Mouse (Mus musculus) CH12.LX (cell line): ENCODE data around the gene Aco2. TPM values are rescaled to one million over a fixed set of nuclear protein-coding genes. Genes with fewer than 3 reads are reported as not detected.

Experiments used
- DNase-seq: peaks from one replicate; pipeline ENCODE4 v3.0.0-alpha.2; 2013; ENCODE audit errors: extremely low read depth
- H3K27ac ChIP-seq: 2 replicates; pipeline ENCODE4 v1.5.1; 2012; ENCODE audit warnings: low read depth, mild to moderate bottlenecking, control low read depth, moderate library complexity; ENCODE audit not compliant: insufficient read depth
- H3K27me3 ChIP-seq: replicated peaks from 2 replicates; pipeline ENCODE3; 2012; ENCODE audit warnings: inconsistent platforms
- H3K36me3 ChIP-seq, 2 experiments: replicated peaks in 1 of 2; 2 replicates each; pipeline versions ENCODE3 to v1.6.1; 2012; ENCODE audit warnings: inconsistent platforms in 1 of 2, low read length in 1 of 2, mild to moderate bottlenecking in 1 of 2, mixed read lengths in 1 of 2, moderate library complexity in 1 of 2; ENCODE audit not compliant: control insufficient read depth in 1 of 2, insufficient read depth in 1 of 2
- H3K4me1 ChIP-seq, 2 experiments: 2 replicates each; pipeline ENCODE4 v1.6.1; 2012; ENCODE audit warnings: inconsistent platforms in 1 of 2, moderate library complexity in 1 of 2; ENCODE audit not compliant: insufficient read depth in 2 of 2, control insufficient read depth in 1 of 2
- H3K4me2 ChIP-seq: 2 replicates; pipeline ENCODE4 v1.6.1; 2012; ENCODE audit warnings: low read depth, mild to moderate bottlenecking, control low read depth; ENCODE audit not compliant: poor library complexity, insufficient read depth, severe bottlenecking
- H3K4me3 ChIP-seq, 3 experiments: fragments of 150-350 bp in 1 of 3; sonication (generic) in 1 of 3; replicated peaks in 1 of 3; 2 replicates each; pipeline versions ENCODE3 to v1.5.1; 2011 to 2012; ENCODE audit warnings: low read depth in 2 of 3, low read length in 2 of 3, mild to moderate bottlenecking in 2 of 3, moderate library complexity in 2 of 3, control low read depth in 1 of 3, improper control_type of control experiment in 1 of 3, inconsistent platforms in 1 of 3, mixed read lengths in 1 of 3; ENCODE audit not compliant: poor library complexity in 1 of 3
- H3K79me2 ChIP-seq: replicated peaks from 2 replicates; pipeline ENCODE4 v1.6.1; 2012; ENCODE audit warnings: mild to moderate bottlenecking, moderate library complexity; ENCODE audit not compliant: control insufficient read depth, poor library complexity, insufficient read depth, severe bottlenecking; ENCODE audit errors: extremely low read depth
- H3K9ac ChIP-seq: 2 replicates; pipeline ENCODE4 v1.6.1; 2012; ENCODE audit warnings: low read depth, mild to moderate bottlenecking, control low read depth, moderate library complexity; ENCODE audit not compliant: insufficient read depth
- H3K9me3 ChIP-seq: replicated peaks from 2 replicates; pipeline ENCODE3; 2012; ENCODE audit warnings: low read length, inconsistent platforms, mixed read lengths
- BHLHE40 ChIP-seq: IDR thresholded peaks from 2 replicates; pipeline ENCODE4 v1.6.1; 2011; ENCODE audit warnings: mild to moderate bottlenecking, low read depth, low read length, improper control_type of control experiment
- CHD2 ChIP-seq: IDR thresholded peaks from 2 replicates; pipeline ENCODE4 v1.6.1; 2011; ENCODE audit warnings: low read length, improper control_type of control experiment
- E2F4 ChIP-seq: IDR thresholded peaks from 2 replicates; pipeline ENCODE4 v1.6.1; 2011; ENCODE audit warnings: low read depth, low read length, improper control_type of control experiment; ENCODE audit not compliant: insufficient replicate concordance
- ELF1 ChIP-seq: IDR thresholded peaks from 2 replicates; pipeline ENCODE4 v1.6.1; 2014; ENCODE audit warnings: low read depth, mild to moderate bottlenecking, inconsistent platforms, low read length, improper control_type of control experiment
- EP300 ChIP-seq: IDR thresholded peaks from 2 replicates; pipeline ENCODE4 v1.6.1; 2011; ENCODE audit warnings: low read length, improper control_type of control experiment
- GABPA ChIP-seq: IDR thresholded peaks from 2 replicates; pipeline ENCODE4 v1.6.1; 2012; ENCODE audit warnings: low read depth, low read length, improper control_type of control experiment, inconsistent platforms; ENCODE audit not compliant: insufficient replicate concordance
- HCFC1 ChIP-seq: IDR thresholded peaks from 2 replicates; pipeline ENCODE4 v1.6.1; 2012; ENCODE audit warnings: low read depth, mild to moderate bottlenecking, inconsistent platforms, low read length, improper control_type of control experiment
- JUND ChIP-seq: conservative IDR thresholded peaks from 2 replicates; pipeline ENCODE4 v1.6.1; 2011; ENCODE audit warnings: low read depth, low read length, improper control_type of control experiment
- KAT2A ChIP-seq: IDR thresholded peaks from 2 replicates; pipeline ENCODE4 v1.6.1; 2012; ENCODE audit warnings: low read length, improper control_type of control experiment, inconsistent platforms; ENCODE audit not compliant: insufficient replicate concordance
- MAFK ChIP-seq: IDR thresholded peaks from 2 replicates; pipeline ENCODE4 v1.6.1; 2011; ENCODE audit warnings: low read length, improper control_type of control experiment; ENCODE audit not compliant: insufficient replicate concordance
- MAX ChIP-seq: IDR thresholded peaks from 2 replicates; pipeline ENCODE4 v1.6.1; 2011; ENCODE audit warnings: low read length, improper control_type of control experiment
- MAZ ChIP-seq: IDR thresholded peaks from 2 replicates; pipeline ENCODE4 v1.6.1; 2012; ENCODE audit warnings: low read depth, mild to moderate bottlenecking, inconsistent platforms, low read length, improper control_type of control experiment, moderate library complexity
- MEF2A ChIP-seq: IDR thresholded peaks from 2 replicates; pipeline ENCODE4 v1.6.1; 2014; ENCODE audit warnings: low read depth, mild to moderate bottlenecking, inconsistent platforms, low read length, improper control_type of control experiment, borderline replicate concordance
- MXI1 ChIP-seq: IDR thresholded peaks from 2 replicates; pipeline ENCODE4 v1.6.1; 2011; ENCODE audit warnings: mild to moderate bottlenecking, low read depth, low read length, improper control_type of control experiment
- MYC ChIP-seq: IDR thresholded peaks from 2 replicates; pipeline ENCODE4 v1.6.1; 2011; ENCODE audit warnings: low read depth, mild to moderate bottlenecking, improper control_type of control experiment, low read length
- NELFE ChIP-seq: IDR thresholded peaks from 2 replicates; pipeline ENCODE4 v1.6.1; 2011; ENCODE audit warnings: low read depth, low read length, improper control_type of control experiment
- RAD21 ChIP-seq: IDR thresholded peaks from 2 replicates; pipeline ENCODE4 v1.6.1; 2011; ENCODE audit warnings: low read depth, mild to moderate bottlenecking, low read length, improper control_type of control experiment, moderate library complexity
- RCOR1 ChIP-seq: conservative IDR thresholded peaks from 2 replicates; pipeline ENCODE4 v1.6.1; 2012; ENCODE audit warnings: low read depth, mild to moderate bottlenecking, inconsistent platforms, low read length, improper control_type of control experiment
- SIN3A ChIP-seq: IDR thresholded peaks from 2 replicates; pipeline ENCODE4 v1.6.1; 2012; ENCODE audit warnings: low read length, improper control_type of control experiment, inconsistent platforms
- USF1 ChIP-seq: IDR thresholded peaks from 2 replicates; pipeline ENCODE4 v1.6.1; 2014; ENCODE audit warnings: low read depth, mild to moderate bottlenecking, inconsistent platforms, low read length, improper control_type of control experiment
- USF2 ChIP-seq: conservative IDR thresholded peaks from 2 replicates; pipeline ENCODE4 v1.6.1; 2011; ENCODE audit warnings: low read depth, low read length, improper control_type of control experiment
- ZC3H11A ChIP-seq: IDR thresholded peaks from 2 replicates; pipeline ENCODE4 v1.6.1; 2012; ENCODE audit warnings: low read depth, mild to moderate bottlenecking, inconsistent platforms, low read length, improper control_type of control experiment
- ZNF384 ChIP-seq: IDR thresholded peaks from 2 replicates; pipeline ENCODE4 v1.6.1; 2012; ENCODE audit warnings: low read depth, low read length, improper control_type of control experiment, inconsistent platforms
- dilution Hi-C: fragments of 300-500 bp; cut with MboI; formaldehyde crosslinking; loops from 2 replicates; pipeline ENCODE4 v1.14.3; 2020; ENCODE audit warnings: low sequenced_read_pairs; ENCODE audit not compliant: extremely low pct_unique_long_range_greater_than_20kb, extremely low pct_ligation_motif_present
- in situ Hi-C: fragments of 300-500 bp; cut with MboI; formaldehyde crosslinking; loops from 3 replicates; pipeline ENCODE4 v1.14.3; 2019; ENCODE audit warnings: low sequenced_read_pairs, low pct_ligation_motif_present, low pct_unique_long_range_greater_than_20kb, mixed read lengths
- polyA plus RNA-seq: library from polyadenylated mRNA; unstranded; fragments of >175 nt; gene quantifications from 2 replicates; pipeline ENCODE4 v1.2.1, GENCODE M21; 2012; ENCODE audit warnings: low read depth; ENCODE audit not compliant: insufficient read length
- total RNA-seq, 2 experiments: library from RNA; depleted of rRNA; stranded (reverse); fragments of 300-350 nt in 1 of 2; fragments of >200 nt in 1 of 2; gene quantifications; 2 replicates each; pipeline ENCODE4 v1.2.3; 2012 to 2014

Gene Aco2
- total and polyA plus RNA-seq, 3 experiments, result 150 to 205 (median 190) TPM

DNA sequence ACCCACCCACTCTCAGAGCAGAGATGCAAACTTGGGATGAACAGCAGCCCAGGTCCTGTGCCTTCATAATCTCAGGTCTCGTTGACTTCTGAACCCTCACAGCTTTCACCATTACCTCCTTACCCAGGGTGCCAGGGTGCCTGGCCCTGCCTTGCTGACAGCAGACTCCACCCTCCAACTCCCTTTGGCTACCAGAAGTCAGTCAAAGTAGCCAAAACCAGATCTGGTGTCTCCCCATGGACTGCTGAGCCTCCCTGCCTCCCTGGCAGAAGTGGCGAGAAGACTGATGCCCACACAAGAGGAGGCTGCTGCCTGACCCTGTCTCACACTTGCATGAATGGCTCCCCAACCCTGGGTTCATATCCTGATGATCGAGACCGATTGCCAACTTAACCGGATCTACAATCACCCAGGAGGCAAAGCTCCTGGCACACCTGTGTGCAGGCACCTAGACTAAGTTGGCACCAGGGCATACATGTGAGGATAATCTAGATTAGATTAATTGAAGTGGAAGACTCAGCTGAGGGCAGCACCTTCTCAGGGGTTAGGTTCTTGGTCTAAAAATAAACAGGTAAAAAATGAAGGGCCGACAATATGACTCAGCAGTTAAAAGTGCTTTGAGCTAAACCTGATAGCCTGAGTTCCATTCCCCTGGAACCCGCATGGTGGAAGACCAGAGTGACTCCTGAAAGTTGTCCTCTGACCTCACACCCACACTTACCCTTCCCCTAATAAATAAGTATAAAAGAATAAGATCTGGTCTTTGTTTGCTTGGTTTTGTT lies 43.5 kb upstream of the Aco2 start:
- 0 out of 2 replicates have a peak overlapping the region, but pooled peaks have one; percentile 2 for H3K27ac ChIP-seq
- TF ChIP-seq MAX (no peak), ZC3H11A (no peak), MEF2A (no peak), MAFK (no peak; the same call in 1 of the 2 replicates), RCOR1 (no peak), JUND (no peak), MYC (no peak), USF1 (no peak), RAD21 (no peak), USF2 (no peak), ELF1 (no peak), MAZ (no peak)
- no peaks in the 10 kb centered on the region for H3K27me3 ChIP-seq
- no peaks in the 10 kb centered on the region for H3K9me3 ChIP-seq
- in situ Hi-C loops, result no loop called here
- dilution Hi-C loops, result no loop called here
- H3K36me3 ChIP-seq, result peaks cover 4 to 32% of the 10 kb centered on the region in 2 experiments
- no peak overlapping the region for H3K4me3 ChIP-seq
- no peaks in the 10 kb centered on the region for H3K79me2 ChIP-seq
- no peak overlapping the region for H3K4me2 ChIP-seq
- peaks cover 21 to 50% of the 10 kb centered on the region in 2 experiments for H3K4me1 ChIP-seq
- DNase-seq, result peak; percentile 16
- no peak overlapping the region for H3K9ac ChIP-seq

DNA sequence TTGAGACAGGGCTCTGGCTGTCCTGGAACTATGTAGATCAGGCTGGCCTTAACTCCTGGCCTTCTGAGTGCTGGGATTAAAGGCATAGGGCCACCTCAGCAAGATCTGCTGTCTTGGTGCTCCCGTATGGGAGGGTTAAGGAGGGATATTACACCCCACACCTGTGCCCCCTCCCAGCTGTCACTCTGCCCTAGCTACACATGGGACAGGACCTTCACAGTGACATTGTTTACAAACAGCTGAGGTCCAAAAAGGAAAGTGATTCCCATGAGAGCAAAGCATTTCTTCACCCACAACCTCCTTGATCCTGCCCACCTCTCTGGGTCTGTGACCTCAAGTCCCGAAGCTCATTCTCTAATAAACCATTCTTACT lies 42.9 kb upstream of the Aco2 start:
- DNase-seq, result peak; percentile 11
- in situ Hi-C loops (no loop called here), dilution Hi-C loops (no loop called here)
- Histone ChIP-seq H3K4me2 (no peak overlapping the region), H3K27me3 (no peaks in the 10 kb centered on the region), H3K27ac (0 out of 2 replicates have a peak overlapping the region, but pooled peaks have one; percentile 9), H3K9ac (no peak overlapping the region), H3K4me3 (no peak overlapping the region), H3K4me1 (peaks cover 21 to 54% of the 10 kb centered on the region in 2 experiments), H3K9me3 (no peaks in the 10 kb centered on the region), H3K36me3 (peaks cover 0 to 26% of the 10 kb centered on the region in 2 experiments), H3K79me2 (no peaks in the 10 kb centered on the region)
- TF ChIP-seq MYC (no peak), KAT2A (no peak), BHLHE40 (no peak), ZNF384 (no peak), HCFC1 (no peak), E2F4 (no peak), RCOR1 (no peak), MXI1 (no peak), NELFE (no peak), ELF1 (no peak), ZC3H11A (no peak), EP300 (no peak), SIN3A (no peak), CHD2 (no peak), GABPA (no peak)
